Mouse (Mus musculus) cerebellum, adult 8-10 months (tissue): ENCODE results near the gene Cngb1.
"Not testable (repeated sequence)": the region's sequence is repeated elsewhere in the genome, so short reads cannot be mapped to it uniquely, and the experiment has no call there.

Experiments
- DNase-seq: peaks from one replicate; pipeline ENCODE4 v3.0.0; 2022

Cngb1 gene

DNA sequence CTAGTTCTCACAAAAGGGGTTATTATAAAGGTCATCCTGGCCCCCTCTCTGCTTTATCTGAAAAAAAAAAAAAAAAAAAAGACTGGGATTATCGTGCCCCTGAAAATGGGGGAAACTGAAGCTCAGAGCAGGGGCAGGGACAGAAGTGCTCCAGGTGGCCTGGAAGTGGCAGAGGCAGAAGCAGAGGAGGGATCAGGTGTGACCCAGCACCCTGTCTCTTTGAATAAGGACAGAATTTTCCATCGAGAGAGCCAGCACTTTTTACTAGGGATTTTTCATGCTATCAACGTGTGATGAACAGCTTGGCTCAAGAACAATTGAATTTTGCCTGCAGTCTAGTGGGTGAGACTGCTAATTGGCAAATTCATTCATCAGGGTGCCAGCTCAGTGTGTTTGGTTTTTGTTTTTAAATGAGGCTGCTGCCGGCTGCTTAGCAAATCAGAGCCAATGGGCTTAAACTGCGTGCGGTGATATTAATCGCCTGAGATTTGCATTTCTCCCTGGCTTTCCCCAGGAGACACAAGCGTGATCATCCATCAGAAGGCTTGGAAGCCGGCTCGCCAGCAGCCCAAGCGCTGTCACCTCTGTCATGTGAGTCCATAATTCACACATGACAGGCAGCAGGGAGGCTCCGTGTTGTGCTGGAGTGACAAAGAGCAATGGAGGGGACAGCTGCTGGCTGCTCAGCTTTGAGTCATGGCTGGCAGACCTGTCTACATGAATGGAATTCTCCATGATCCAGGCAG, 63.4 kb downstream of the Cngb1 start:
- DNase-seq, result no peak

GRCm38 (mm10) chr8:95242099-95242825, 64.1 kb downstream of the Cngb1 start:
- no peak for DNase-seq

DNA sequence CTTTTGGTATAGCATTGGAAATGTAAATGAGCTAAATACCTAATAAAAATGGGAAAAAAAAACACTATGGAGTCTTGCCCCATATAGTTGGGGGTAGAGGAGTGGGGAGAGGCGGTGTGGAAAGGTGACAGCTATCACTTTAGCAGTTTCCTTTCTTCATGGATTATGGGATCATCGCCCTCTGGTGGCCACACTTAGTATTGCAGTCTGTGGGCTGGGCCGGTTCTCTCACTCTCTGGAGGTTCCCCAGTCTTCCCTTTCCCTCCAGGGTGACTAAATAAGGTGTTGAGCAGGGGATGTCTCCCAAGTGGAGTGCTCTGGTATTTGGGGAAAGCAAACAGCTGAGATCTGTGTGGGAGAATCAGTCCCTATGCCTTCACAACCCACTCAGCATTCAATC, 70.7 kb downstream of the Cngb1 start:
- DNase-seq, result peak; percentile 70

GRCm38 (mm10) chr8:95230086-95230485, 76.3 kb downstream of the Cngb1 start:
- not testable (repeated sequence) for DNase-seq

- DNase-seq, result no peak
Measured at GRCm38 (mm10) chr8:95227151-95227468, 79.3 kb downstream of the Cngb1 start.

DNA sequence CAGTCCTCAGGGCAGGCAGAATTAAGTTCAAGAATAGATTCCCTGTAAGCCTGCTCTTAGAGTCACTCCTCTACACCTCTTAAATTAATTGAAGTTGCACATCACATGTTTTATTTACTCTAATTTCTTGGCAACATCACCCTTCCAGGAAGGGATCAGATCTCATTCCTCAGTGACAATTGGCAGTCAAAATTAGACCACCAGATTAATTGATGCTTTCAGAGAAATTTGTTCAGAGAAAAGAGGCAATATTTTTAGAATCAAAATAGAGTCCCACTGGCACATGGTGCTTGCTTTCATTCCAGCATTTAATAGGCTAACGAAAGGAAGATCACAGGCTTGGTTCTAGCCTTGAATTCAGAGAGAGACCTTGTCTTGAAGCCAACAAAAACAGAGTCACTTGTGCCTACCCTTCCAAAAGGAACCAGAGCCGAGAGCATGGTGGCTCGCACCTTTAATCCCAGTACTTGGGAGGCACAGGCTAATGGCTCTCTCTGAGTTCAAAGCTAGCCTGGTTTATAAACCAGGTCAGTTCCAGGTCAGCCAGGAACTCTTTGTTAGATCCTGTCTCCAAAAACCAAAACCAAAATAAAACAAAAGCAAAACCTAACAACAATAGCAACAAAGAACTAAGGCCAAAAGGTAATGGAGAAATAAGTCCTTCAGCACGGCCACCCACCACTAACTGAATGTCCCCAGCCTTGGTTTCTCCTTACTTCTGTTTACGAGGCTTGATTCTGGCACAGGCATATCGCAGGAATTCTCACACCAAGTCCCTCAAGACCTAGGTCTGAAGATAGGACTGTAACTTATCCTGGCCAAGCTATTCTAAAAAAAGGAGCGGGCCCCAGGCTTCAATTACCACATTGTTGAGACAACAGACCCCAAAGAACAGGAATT, 79.9 kb downstream of the Cngb1 start:
- no peak for DNase-seq

DNA sequence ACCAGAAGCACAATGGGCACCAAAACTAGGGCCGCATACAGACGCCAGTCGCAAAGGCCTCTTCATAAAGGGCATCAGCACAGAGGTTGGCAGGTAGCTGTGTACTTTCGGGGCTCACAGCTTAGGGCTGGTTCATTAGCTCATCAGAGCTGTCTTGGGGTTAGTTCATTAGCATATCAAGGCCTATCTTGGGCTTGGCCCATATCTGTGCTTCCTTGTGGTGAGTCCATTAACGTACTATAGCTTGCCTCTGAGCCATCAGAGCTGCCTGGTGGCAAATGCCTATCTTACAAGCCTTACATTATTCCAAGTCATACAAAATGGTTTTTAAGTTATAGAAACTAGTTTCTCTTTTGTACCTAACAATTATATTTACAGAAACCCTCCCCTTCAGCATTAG, 82.4 kb downstream of the Cngb1 start:
- no peak for DNase-seq

DNA sequence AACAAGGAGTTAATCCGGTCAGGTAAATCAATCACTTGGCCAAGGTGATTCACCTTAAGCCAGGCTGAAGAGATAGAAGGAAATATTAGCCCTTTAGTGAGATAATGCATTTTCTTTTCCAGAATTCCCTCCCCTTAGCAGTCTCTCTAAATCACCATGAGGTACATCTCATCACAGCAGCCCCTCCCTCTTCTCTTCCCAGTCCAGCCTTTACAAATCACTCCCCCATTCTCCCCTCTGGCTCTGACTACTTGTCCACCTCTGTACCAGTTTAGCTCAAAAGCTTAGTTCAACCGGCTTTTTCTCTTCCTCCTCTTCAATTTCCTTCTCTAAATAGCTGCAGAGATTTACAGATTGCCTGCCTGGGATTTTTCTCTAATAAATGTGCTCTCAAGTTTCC, 85.3 kb downstream of the Cngb1 start:
- no peak for DNase-seq

DNA sequence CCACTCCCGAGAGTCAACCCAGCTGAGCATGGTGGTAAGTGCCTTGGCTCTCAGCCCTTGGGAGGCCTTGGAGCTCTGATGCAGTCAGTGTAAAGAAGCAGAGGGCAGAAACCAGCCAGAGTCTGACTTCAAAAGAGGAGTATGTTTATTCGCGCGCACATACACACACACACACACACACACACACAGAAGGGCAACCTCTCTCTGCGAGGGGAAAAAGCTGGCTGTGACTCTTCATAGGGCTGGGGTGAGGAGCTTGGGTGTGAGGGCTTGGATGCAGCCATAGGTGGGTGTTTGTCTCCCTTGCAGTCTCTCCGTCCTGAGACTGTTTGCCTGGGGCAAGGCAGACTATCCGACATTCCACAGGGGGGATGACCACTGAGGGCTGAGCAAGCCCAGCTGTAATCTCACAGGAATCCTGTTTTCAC, 85.8 kb downstream of the Cngb1 start:
- no peak for DNase-seq

- DNase-seq, result no peak
Measured at GRCm38 (mm10) chr8:95219623-95220022, 86.8 kb downstream of the Cngb1 start.

DNA sequence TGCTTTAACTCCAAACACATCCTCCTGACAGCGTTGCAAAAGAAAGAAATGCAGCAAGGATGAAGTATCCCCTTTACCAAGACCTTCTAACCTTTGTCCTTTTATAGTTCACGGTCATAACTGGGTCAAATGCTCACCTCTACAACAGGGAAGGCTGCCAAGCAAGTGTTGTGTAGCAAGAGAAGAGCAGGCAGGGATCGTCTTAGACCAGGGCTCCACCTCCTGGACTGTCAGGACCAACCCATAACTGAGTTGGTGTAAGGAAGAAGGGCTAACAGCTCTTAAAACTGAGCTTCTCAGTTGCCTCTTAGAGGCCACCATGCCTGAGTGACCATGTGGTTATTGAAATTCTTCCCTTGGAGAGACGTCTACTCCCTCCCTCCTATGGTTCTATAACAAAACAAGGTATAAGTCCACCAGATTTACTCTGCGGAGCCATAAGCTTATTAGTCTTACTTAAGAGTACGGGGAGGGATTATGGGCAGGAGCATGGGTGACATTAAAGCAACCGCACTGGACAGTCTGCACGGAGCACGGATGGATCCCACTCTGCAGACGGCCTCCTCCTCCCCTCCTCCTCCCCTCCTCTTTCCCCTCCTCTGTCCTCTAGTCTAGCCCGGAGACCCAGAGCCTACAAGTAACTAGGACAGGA, 90.5 kb downstream of the Cngb1 start:
- no peak for DNase-seq

DNA sequence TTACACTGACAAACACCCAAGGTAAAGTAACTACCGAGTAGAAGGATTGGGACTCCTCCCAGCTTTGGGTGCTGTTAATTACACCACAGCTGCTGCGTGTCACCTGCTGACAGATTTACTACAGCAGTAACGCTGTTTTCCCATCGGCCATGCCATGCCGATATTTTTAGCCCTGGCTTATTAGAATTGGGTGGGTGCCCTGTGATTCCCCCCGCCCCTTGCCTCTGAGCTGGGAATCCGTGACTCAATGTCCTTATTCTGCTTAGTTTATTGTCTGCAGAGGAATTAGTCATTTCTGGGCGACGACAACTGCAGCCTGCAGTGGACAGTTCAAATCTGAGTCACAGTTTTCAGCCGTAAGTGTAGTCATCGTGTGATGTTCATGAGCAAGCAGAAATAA, 96.5 kb downstream of the Cngb1 start:
- no peak for DNase-seq

DNA sequence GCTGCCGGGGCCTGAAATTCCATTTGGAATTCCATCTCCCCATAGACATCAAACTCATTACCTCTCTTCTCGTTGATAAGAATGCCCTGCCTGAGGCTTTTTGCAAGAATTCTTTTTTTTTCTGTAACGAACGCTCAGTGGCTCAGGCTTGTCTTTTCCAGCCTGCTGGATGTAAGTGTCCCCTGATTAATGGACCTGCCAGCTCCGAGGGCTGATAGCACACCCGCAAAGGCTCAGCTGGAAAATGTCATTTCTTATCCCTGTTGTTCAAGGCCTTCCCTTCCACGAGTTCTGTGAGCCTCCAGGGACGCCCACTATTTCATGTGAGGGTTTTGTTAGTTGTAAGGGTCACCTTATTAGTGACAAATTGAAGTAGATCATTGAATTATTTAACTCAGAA, 100.4 kb downstream of the Cngb1 start:
- DNase-seq, result no peak

DNA sequence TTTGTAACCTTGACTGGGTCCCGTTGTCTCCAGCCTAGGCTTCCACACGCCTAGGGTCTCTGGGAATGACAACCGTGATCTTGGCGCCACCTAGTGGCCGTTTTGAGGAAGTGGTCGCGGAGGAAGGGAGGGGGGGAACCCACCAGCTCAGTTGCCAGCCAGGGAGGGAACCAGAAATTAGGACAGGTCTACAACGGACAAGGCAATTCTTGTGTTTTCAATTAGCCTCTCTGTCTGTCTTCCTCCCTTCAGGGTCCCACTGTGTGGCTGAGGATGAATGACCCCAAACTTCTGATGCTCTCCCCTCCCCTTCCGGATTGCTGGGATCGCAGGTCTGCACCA, 102.4 kb downstream of the Cngb1 start:
- DNase-seq, result peak; percentile 61

DNA sequence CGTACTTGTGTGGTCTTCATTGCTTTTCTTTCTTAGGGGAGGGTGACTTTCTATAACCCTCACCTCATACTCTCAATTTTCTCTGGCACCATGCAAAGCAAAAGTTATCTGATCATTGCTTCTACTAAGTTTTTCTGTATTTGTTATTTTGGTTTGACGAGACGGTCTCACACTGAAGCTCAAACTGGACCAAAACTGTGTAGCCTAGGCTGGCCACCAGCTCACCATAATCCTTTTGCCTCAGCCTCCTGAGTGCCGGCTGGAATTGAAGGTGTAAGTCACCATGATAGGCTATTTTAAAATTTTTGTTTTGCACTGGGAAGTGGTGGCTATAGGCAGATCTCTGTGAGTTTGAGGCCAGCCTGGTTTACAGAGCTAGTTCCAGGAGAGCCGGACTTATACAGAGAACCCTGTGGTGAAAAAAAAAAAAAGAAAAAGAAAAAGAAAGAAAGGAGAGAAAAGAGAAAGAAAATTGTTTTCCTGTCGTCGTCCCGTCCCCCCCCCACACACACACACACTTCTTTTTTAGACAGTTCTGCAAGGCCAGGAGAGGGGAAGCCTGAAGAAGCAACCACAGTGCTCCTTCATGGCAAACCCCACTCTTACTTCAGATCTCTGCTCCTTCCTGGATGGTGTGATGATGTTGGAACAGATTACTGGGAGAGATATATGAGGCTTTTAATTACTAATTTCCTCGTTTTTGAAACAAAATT, 102.9 kb downstream of the Cngb1 start:
- DNase-seq, result no peak

DNA sequence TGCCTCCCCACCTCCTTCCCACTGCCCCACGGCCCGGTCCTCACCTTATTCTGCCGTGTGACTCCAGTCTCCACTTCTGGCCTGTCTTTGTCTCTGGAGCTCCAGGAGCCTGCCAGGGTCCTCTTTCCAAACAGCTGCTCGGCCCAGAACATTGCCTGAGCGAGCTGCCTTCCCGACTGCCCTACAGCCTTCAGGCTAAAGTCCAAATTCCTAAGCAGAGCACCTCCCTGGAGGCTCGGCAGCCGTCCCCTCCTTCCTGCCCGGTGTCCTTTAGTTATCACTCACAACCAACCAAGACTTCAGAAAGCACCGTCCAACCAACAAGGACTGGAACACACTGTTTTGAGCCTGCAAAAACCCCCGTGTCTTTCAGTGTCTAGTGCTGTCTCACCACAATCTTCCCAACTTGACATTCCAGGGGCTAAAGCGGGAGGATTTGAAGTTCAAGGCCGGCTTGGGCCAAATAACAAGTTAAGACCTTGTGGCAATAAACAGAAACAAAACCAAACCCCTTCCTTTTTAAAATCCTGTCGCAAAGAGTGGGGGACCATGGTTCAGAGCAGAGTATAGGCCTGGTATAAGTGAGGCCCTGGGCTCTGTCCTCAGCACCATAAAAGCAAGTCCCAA, 103.6 kb downstream of the Cngb1 start, which contains the start of gene Kifc3:
Gene Kifc3, minus strand, starts transcription at position 164 of the 627 bp plus-strand sequence.
- no peak for DNase-seq

GRCm38 (mm10) chr8:95202056-95202570, 104.3 kb downstream of the Cngb1 start:
- DNase-seq, result no peak

GRCm38 (mm10) chr8:95201491-95201890, 104.9 kb downstream of the Cngb1 start:
- no peak for DNase-seq

GRCm38 (mm10) chr8:95200001-95200405, 106.4 kb downstream of the Cngb1 start:
- no peak for DNase-seq

GRCm38 (mm10) chr8:95195728-95196127, 110.7 kb downstream of the Cngb1 start:
- DNase-seq, result no peak

DNA sequence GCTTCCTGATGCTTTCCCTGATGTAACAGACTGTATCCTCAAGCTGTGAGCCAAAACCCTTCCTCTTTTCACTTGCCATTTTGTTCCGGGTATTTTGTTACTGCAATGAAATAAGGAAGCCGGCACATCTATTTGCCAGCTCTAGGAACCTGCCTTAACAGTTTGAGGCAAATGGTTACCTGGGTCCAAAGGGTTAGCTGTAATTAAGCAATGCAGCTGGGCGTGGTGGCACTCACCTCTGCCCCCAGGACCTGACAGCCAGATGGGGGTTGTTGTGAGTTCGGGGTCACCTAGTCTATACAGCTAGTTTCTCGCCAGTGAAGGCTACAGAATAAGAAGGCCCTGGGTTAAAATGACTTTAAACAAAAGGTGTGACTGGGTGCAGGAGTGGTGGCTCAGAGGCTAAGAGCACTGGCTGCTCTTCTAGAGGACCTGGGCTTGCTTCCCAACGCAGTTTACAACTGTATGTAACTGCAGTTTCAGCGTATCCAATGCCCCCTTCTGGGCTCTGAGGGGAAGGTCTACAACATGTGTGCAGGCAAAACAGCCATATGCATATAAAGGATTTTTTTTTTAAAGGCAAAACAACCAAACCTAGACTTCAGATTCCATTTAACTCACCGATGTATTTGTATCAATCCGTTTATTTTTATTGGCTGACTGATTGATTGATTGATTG, 114.7 kb downstream of the Cngb1 start:
- no peak for DNase-seq
